Mouse (Mus musculus): ENCODE data around the gene Usf3. TPM values are rescaled to one million over a fixed set of nuclear protein-coding genes. Genes with fewer than 3 reads are reported as not detected.

Usf3 gene
- polyA plus RNA-seq, 1 experiment from 2014 or later, result 4.1 TPM

DNA sequence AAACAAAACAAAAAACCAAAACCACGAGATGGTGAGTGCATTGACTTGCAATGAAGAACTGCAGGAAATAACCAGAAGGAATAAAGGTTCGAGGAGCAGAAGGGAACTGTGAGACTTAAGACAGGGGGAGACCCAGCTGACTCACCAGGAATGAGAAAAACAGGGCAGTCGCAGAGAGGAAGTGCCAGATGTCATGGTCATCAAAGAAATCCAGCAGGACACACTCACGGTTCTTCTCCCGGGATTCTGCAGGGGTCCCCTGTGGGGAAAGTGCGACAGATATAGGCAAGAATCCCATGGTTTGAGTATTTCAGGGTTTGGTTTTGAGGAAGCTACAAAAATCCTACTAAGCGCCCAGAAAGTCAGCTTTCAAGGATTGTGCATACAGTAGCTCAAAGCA, 70.3 kb downstream of the Usf3 start:
- no peak for ATAC-seq (ENCODE audit: low FRiP score, low read depth)
- WGBS, result 82% methylated on average over 7 of the region's 7 CpGs

DNA sequence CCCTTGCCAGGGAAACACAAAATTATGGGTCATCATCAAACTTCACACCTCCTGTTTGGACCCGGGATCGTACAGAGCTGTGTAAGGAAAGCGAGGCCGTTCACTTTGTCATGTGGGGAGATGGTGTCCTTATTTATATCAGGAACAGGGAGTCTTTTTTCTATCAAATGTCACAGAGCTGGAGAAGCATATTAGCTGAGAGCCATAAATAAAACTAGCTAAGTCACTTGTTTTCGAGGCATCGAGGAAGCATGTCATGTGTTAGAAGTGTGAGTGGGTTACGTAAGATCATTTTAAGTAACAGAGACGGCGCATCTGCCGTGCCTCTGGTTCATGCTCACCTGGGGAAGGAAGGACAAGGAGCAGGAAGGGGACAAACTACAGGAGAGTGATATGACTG, 76.9 kb downstream of the Usf3 start:
- H3K27me3 ChIP-seq, result no peaks in the 10 kb centered on the region

More for the DNA sequence above, 70.3 kb downstream of the Usf3 start:
- H3K27ac ChIP-seq (replicated peaks), result no peak overlapping the region
- no peaks in the 10 kb centered on the region for H3K9me3 ChIP-seq
- no peaks in the 10 kb centered on the region for H3K27me3 ChIP-seq
- H3K36me3 ChIP-seq, result no peaks in the 10 kb centered on the region
- H3K4me3 ChIP-seq, result no peak overlapping the region
- no peak overlapping the region for H3K4me2 ChIP-seq (replicated peaks)
- H3K4me1 ChIP-seq, result no peaks in the 10 kb centered on the region
- no peak overlapping the region for H3K9ac ChIP-seq (replicated peaks)

GRCm38 (mm10) chr16:44252735-44253134, 79.7 kb downstream of the Usf3 start:
- Histone ChIP-seq H3K9me3 (no peaks in the 10 kb centered on the region), H3K4me3 (no peak overlapping the region), H3K4me2 (replicated peaks) (no peak overlapping the region), H3K27ac (replicated peaks) (no peak overlapping the region), H3K27me3 (no peaks in the 10 kb centered on the region), H3K4me1 (no peaks in the 10 kb centered on the region), H3K9ac (replicated peaks) (no peak overlapping the region), H3K36me3 (no peaks in the 10 kb centered on the region)
- ATAC-seq (ENCODE audit: low FRiP score, low read depth), result no peak
- WGBS, result 92% methylated on average over 3 of the region's 3 CpGs

More for the DNA sequence above, 76.9 kb downstream of the Usf3 start:
- Histone ChIP-seq H3K4me1 (no peaks in the 10 kb centered on the region), H3K4me2 (replicated peaks) (no peak overlapping the region), H3K9me3 (no peaks in the 10 kb centered on the region), H3K9ac (replicated peaks) (no peak overlapping the region), H3K27ac (replicated peaks) (no peak overlapping the region), H3K36me3 (no peaks in the 10 kb centered on the region), H3K4me3 (no peak overlapping the region)
- 94% methylated on average over 10 of the region's 10 CpGs for WGBS
- ATAC-seq (ENCODE audit: low FRiP score, low read depth), result no peak

DNA sequence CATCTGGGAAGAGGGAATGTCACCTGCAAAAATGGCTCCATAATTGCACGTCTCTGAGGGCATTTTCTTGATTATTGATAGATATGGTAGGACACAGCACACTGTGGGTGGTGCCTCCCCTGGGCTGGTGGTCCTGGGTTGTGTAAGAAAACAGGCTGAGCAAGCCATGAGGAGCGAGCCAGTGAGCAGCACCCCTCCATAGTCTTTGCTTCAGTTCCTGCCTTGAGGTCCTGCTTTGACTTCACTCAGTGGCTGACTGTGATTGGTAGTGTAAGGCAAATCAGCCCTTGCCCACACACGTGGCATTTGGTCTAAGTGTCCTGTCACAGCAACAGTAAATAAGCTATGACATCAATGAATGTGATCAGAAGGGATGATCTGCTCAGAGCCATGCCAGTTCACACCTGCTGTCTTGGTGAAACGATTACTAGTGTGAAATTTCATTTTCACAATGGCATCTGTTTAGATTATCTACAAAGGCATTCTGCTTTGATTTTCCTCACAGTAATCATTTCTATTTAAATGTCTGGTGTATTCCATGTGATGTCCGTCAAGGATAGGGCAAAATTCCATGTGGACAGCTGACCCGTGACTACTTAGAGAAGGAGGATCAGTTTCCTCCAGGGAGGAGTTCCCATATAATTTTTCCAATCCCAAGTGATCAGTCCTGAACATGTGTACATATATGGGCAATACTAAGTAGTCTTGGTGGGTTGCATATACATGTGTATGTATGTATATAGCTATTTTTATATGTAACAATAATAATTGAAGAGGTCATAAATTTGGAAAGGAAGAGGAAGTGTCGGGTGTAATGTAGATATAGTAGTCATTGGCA, 81.0 kb downstream of the Usf3 start:
- no peak overlapping the region for H3K4me3 ChIP-seq
- H3K4me2 ChIP-seq (replicated peaks), result no peak overlapping the region
- H3K27me3 ChIP-seq, result no peaks in the 10 kb centered on the region
- no peak for ATAC-seq (ENCODE audit: low FRiP score, low read depth)
- H3K4me1 ChIP-seq, result no peaks in the 10 kb centered on the region
- no peaks in the 10 kb centered on the region for H3K9me3 ChIP-seq
- H3K36me3 ChIP-seq, result no peaks in the 10 kb centered on the region
- 84% methylated on average over 7 of the region's 7 CpGs for WGBS
- no peak overlapping the region for H3K27ac ChIP-seq (replicated peaks)
- no peak overlapping the region for H3K9ac ChIP-seq (replicated peaks)

DNA sequence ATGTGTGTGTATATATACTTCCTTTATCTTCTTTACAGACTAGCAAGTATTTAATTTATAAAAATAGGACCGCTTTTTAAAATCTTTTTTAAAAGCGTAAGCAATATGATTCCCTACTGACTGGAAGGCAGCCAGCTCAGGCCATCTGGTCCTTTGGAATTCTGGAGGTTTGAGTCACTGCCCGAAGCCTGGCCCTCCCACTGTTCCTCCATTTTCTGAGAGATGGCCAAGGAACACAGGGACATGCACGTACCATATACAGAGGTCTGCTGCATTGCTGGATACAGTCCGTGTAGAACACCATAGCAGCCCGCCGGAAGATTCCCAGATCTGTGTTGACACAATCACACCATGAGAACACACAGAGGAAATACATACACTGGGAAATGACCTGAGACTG, 81.7 kb downstream of the Usf3 start:
- 87% methylated on average over 7 of the region's 7 CpGs for WGBS
- Histone ChIP-seq H3K4me1 (no peaks in the 10 kb centered on the region), H3K9me3 (no peaks in the 10 kb centered on the region), H3K4me3 (no peak overlapping the region), H3K9ac (replicated peaks) (no peak overlapping the region), H3K27ac (replicated peaks) (no peak overlapping the region), H3K4me2 (replicated peaks) (no peak overlapping the region), H3K27me3 (no peaks in the 10 kb centered on the region), H3K36me3 (no peaks in the 10 kb centered on the region)
- ATAC-seq (ENCODE audit: low FRiP score, low read depth), result no peak

- no peaks in the 10 kb centered on the region for H3K27me3 ChIP-seq
- H3K9ac ChIP-seq (replicated peaks), result no peak overlapping the region
- no peak overlapping the region for H3K27ac ChIP-seq (replicated peaks)
- H3K4me1 ChIP-seq, result no peaks in the 10 kb centered on the region
- no peak overlapping the region for H3K4me2 ChIP-seq (replicated peaks)
- ATAC-seq (ENCODE audit: low FRiP score, low read depth), result no peak
- H3K4me3 ChIP-seq, result no peak overlapping the region
- no peaks in the 10 kb centered on the region for H3K36me3 ChIP-seq
- WGBS, result 92% methylated on average over 3 of the region's 3 CpGs
- no peaks in the 10 kb centered on the region for H3K9me3 ChIP-seq
These were observed 84.4 kb downstream of the Usf3 start for GRCm38 (mm10) chr16:44257476-44257875.

DNA sequence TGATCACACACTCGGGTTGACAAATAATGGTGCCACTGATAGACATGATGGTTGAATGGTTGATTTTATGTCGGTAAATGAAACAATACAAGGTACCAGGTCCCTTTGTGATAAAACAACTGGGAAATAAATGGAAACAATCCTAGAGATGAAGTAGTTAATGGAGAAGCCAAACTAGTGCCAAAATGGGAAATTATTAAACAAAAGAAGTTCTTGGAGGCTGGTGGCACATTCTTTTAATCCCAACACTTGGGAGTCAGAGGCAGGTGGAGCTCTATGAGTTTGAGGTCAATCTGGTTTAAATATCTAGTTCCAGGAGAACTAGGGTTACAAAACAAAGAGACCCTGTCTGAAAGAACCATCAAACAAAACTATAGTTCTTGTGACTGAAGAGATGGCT, 91.9 kb downstream of the Usf3 start:
- H3K9ac ChIP-seq (replicated peaks), result no peak overlapping the region
- H3K9me3 ChIP-seq, result no peaks in the 10 kb centered on the region
- WGBS, result 66% methylated on average over 2 of the region's 2 CpGs
- no peak overlapping the region for H3K27ac ChIP-seq (replicated peaks)
- H3K36me3 ChIP-seq, result no peaks in the 10 kb centered on the region
- H3K4me1 ChIP-seq, result no peaks in the 10 kb centered on the region
- no peak overlapping the region for H3K4me2 ChIP-seq (replicated peaks)
- no peak overlapping the region for H3K4me3 ChIP-seq
- no peaks in the 10 kb centered on the region for H3K27me3 ChIP-seq
- ATAC-seq (ENCODE audit: low FRiP score, low read depth), result no peak

GRCm38 (mm10) chr16:44265562-44265961, 92.5 kb downstream of the Usf3 start:
- no peak for ATAC-seq (ENCODE audit: low FRiP score, low read depth)
- H3K9ac ChIP-seq (replicated peaks), result no peak overlapping the region
- WGBS, result 89% methylated on average over 6 of the region's 6 CpGs
- no peaks in the 10 kb centered on the region for H3K27me3 ChIP-seq
- H3K4me2 ChIP-seq (replicated peaks), result no peak overlapping the region
- no peak overlapping the region for H3K27ac ChIP-seq (replicated peaks)
- no peak overlapping the region for H3K4me3 ChIP-seq
- no peaks in the 10 kb centered on the region for H3K36me3 ChIP-seq
- no peaks in the 10 kb centered on the region for H3K9me3 ChIP-seq
- H3K4me1 ChIP-seq, result no peaks in the 10 kb centered on the region

GRCm38 (mm10) chr16:44268541-44269215, 95.6 kb downstream of the Usf3 start:
- no peak for ATAC-seq (ENCODE audit: low FRiP score, low read depth)
- Histone ChIP-seq H3K9ac (replicated peaks) (no peak overlapping the region), H3K4me1 (no peaks in the 10 kb centered on the region), H3K4me3 (no peak overlapping the region), H3K9me3 (no peaks in the 10 kb centered on the region), H3K27ac (replicated peaks) (no peak overlapping the region), H3K27me3 (no peaks in the 10 kb centered on the region), H3K36me3 (no peaks in the 10 kb centered on the region), H3K4me2 (replicated peaks) (no peak overlapping the region)
- 84% methylated on average over 7 of the region's 7 CpGs for WGBS

DNA sequence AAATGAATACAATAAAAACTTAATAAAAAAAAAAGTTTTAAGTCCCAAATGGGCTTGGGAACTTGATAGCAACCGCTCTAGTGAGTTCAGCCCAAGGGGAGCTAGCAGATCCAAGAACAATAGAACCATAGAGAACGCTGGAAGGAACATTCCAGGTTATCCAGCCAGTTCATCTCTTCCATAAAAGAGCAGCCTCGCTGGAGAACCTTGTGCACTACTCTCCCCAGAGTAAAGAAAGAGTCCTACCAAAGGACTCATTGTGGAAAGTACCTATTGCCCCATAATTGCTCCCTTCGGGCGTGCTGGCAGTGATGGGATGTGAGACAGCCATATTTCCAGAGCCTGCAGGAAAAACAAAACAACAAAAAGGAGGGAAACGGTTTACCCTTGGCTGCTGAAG, 96.5 kb downstream of the Usf3 start:
- H3K27ac ChIP-seq (replicated peaks), result no peak overlapping the region
- no peaks in the 10 kb centered on the region for H3K36me3 ChIP-seq
- no peaks in the 10 kb centered on the region for H3K9me3 ChIP-seq
- WGBS, result 77% methylated on average over 6 of the region's 6 CpGs
- no peaks in the 10 kb centered on the region for H3K27me3 ChIP-seq
- H3K4me2 ChIP-seq (replicated peaks), result no peak overlapping the region
- H3K4me3 ChIP-seq, result no peak overlapping the region
- no peaks in the 10 kb centered on the region for H3K4me1 ChIP-seq
- ATAC-seq (ENCODE audit: low FRiP score, low read depth), result no peak
- no peak overlapping the region for H3K9ac ChIP-seq (replicated peaks)

GRCm38 (mm10) chr16:44270606-44271005, 97.6 kb downstream of the Usf3 start:
- 88% methylated on average over 5 of the region's 5 CpGs for WGBS
- Histone ChIP-seq H3K9ac (replicated peaks) (no peak overlapping the region), H3K4me3 (no peak overlapping the region), H3K27me3 (no peaks in the 10 kb centered on the region), H3K4me2 (replicated peaks) (no peak overlapping the region), H3K36me3 (no peaks in the 10 kb centered on the region), H3K4me1 (no peaks in the 10 kb centered on the region), H3K9me3 (no peaks in the 10 kb centered on the region), H3K27ac (replicated peaks) (no peak overlapping the region)
- no peak for ATAC-seq (ENCODE audit: low FRiP score, low read depth)

GRCm38 (mm10) chr16:44271371-44272038, 98.5 kb downstream of the Usf3 start:
- Histone ChIP-seq H3K4me3 (no peak overlapping the region), H3K9me3 (no peaks in the 10 kb centered on the region), H3K27me3 (no peaks in the 10 kb centered on the region), H3K27ac (replicated peaks) (no peak overlapping the region), H3K4me1 (no peaks in the 10 kb centered on the region), H3K36me3 (no peaks in the 10 kb centered on the region), H3K4me2 (replicated peaks) (no peak overlapping the region), H3K9ac (replicated peaks) (no peak overlapping the region)
- no peak for ATAC-seq (ENCODE audit: low FRiP score, low read depth)
- 83% methylated on average over 9 of the region's 9 CpGs for WGBS

All from midbrain, embryonic 12.5 days (tissue).